Mouse (Mus musculus) left cerebral cortex, postnatal 10 days (tissue): ENCODE measurements at regions not wholly inside any gene's neighbourhood (a gene's known extent, or its start where the extent isn't known, plus 50 kb on each side); places are given as distances from the start of the nearest gene placed in this dataset.
A peak's percentile ranks its signal among the peaks of the same experiment; 100 is the strongest.

Experiments
- DNase-seq, 2 experiments: peaks; one replicate each; pipeline ENCODE4 v3.0.0; 2021 to 2022; ENCODE audit warnings: low spot score in 2 of 2, mixed read lengths in 1 of 2; ENCODE audit errors: extremely low spot score in 1 of 2
- intact Hi-C: fragments of 180-260 bp; cut with DNase I; formaldehyde crosslinking; loops from one replicate; pipeline ENCODE4 v1.15.1; 2025

GRCm38 (mm10) chr2:173930606-173931177 is 145.4 kb upstream of the Stx16 start:
- no peak for DNase-seq
- intact Hi-C loops = no loop called here

- intact Hi-C loops = no loop called here
- DNase-seq = no peak
Observed at GRCm38 (mm10) chr2:173935706-173936105, 140.4 kb upstream of the Stx16 start.

GRCm38 (mm10) chr2:173937531-173938439 is 138.3 kb upstream of the Stx16 start:
- intact Hi-C loops = no loop called here
- peak; percentile 12 to 36 for DNase-seq

GRCm38 (mm10) chr2:173938440-173938787 is 137.7 kb upstream of the Stx16 start:
- intact Hi-C loops = no loop called here
- no peak for DNase-seq

- no peak for DNase-seq
- intact Hi-C loops = no loop called here
Observed at GRCm38 (mm10) chr2:173945441-173945840, 130.7 kb upstream of the Stx16 start.

- DNase-seq = no peak
- intact Hi-C loops = no loop called here
Observed at GRCm38 (mm10) chr2:173948586-173948985, 127.5 kb upstream of the Stx16 start.

GRCm38 (mm10) chr2:173950164-173950891 is 125.8 kb upstream of the Stx16 start:
- intact Hi-C loops = no loop called here
- no peak for DNase-seq

GRCm38 (mm10) chr2:173966111-173966510 is 110.0 kb upstream of the Stx16 start:
- no peak for DNase-seq

GRCm38 (mm10) chr2:173970789-173971188 is 105.3 kb upstream of the Stx16 start:
- DNase-seq = no peak
- intact Hi-C loops = no loop called here

More at GRCm38 (mm10) chr2:173966111-173966510, 110.0 kb upstream of the Stx16 start:
- intact Hi-C loops = no loop called here

- intact Hi-C loops = no loop called here
- no peak for DNase-seq
Observed at GRCm38 (mm10) chr2:173976314-173977053, 99.6 kb upstream of the Stx16 start.

- intact Hi-C loops = no loop called here
- no peak for DNase-seq
Observed at GRCm38 (mm10) chr2:173977236-173978053, 98.7 kb upstream of the Stx16 start.

- intact Hi-C loops = no loop called here
- no peak for DNase-seq
Observed at GRCm38 (mm10) chr2:173978138-173978765, 97.9 kb upstream of the Stx16 start.

- intact Hi-C loops = no loop called here
- no peak for DNase-seq
Observed at GRCm38 (mm10) chr2:173981036-173981435, 95.1 kb upstream of the Stx16 start.

- DNase-seq = no peak
- intact Hi-C loops = no loop called here
Observed at GRCm38 (mm10) chr2:173987516-173987915, 88.6 kb upstream of the Stx16 start.

GRCm38 (mm10) chr2:173987921-173988320 is 88.2 kb upstream of the Stx16 start:
- intact Hi-C loops = no loop called here
- DNase-seq = no peak

GRCm38 (mm10) chr2:173988641-173989336 is 87.3 kb upstream of the Stx16 start:
- intact Hi-C loops = no loop called here
- DNase-seq = peak in 1 of 2 experiments; percentile 14

- intact Hi-C loops = no loop called here
Observed at GRCm38 (mm10) chr2:173990664-173991063, 85.4 kb upstream of the Stx16 start.

More at GRCm38 (mm10) chr2:173990664-173991063, 85.4 kb upstream of the Stx16 start:
- DNase-seq = no peak
